Mouse (Mus musculus) macrophage (primary cell): Measurements from ENCODE around the gene Thop1. TPM values are rescaled to one million over a fixed set of nuclear protein-coding genes. Genes with fewer than 3 reads are reported as not detected.

Source experiments
- H3K27ac ChIP-seq: fragments of 350-480 bp; formaldehyde crosslinking; 2 replicates; pipeline ENCODE4 v1.9.0; 2021
- H3K36me3 ChIP-seq: fragments of 350-480 bp; formaldehyde crosslinking; 2 replicates; pipeline ENCODE4 v1.9.0; 2021; ENCODE audit errors: inconsistent target
- H3K4me3 ChIP-seq: fragments of 350-480 bp; formaldehyde crosslinking; 2 replicates; pipeline ENCODE4 v1.9.0; 2021; ENCODE audit errors: inconsistent target
- H3K79me2 ChIP-seq: fragments of 350-480 bp; formaldehyde crosslinking; 2 replicates; pipeline ENCODE4 v1.9.0; 2021; ENCODE audit errors: inconsistent target
- WGBS: methylation state at CpG from one replicate; pipeline ENCODE4 v1.1.7; 2026; ENCODE audit warnings: inconsistent platforms; ENCODE audit not compliant: missing documents; 5-methylcytosine and 5-hydroxymethylcytosine counted together
- polyA plus RNA-seq: library from polyadenylated mRNA; stranded (reverse); fragments of 250-400 nt; gene quantifications from 3 replicates; pipeline ENCODE4 v1.2.4, GENCODE M21; 2018; ENCODE audit warnings: inconsistent platforms

The Thop1 gene
- polyA plus RNA-seq, 1 experiment from 2014 or later = 9.9 TPM

- Histone ChIP-seq H3K4me3 (no peak overlapping the region), H3K36me3 (peaks cover 3% of the 10 kb centered on the region; the same call in 1 of the 2 replicates), H3K27ac (no peak overlapping the region), H3K79me2 (peaks cover 10% of the 10 kb centered on the region; the same call in 1 of the 2 replicates)
- WGBS = 83% methylated on average over 7 of the region's 7 CpGs
Measured at GRCm38 (mm10) chr10:81073464-81073863, 3.6 kb downstream of the Thop1 start.

GRCm38 (mm10) chr10:81075734-81076133 lies 5.9 kb downstream of the Thop1 start:
- no peak overlapping the region for H3K27ac ChIP-seq
- WGBS = 92% methylated on average over 8 of the region's 8 CpGs

GRCm38 (mm10) chr10:81076356-81076755 lies 6.5 kb downstream of the Thop1 start:
- Histone ChIP-seq H3K27ac (no peak overlapping the region), H3K79me2 (no peaks in the 10 kb centered on the region), H3K4me3 (no peak overlapping the region), H3K36me3 (peaks cover 10% of the 10 kb centered on the region; the same call in 1 of the 2 replicates)
- WGBS = 100% methylated on average over 1 of the region's 1 CpGs

More at GRCm38 (mm10) chr10:81075734-81076133, 5.9 kb downstream of the Thop1 start:
- Histone ChIP-seq H3K4me3 (no peak overlapping the region), H3K36me3 (peaks cover 4% of the 10 kb centered on the region; the same call in 1 of the 2 replicates), H3K79me2 (peaks cover 6% of the 10 kb centered on the region; the same call in 1 of the 2 replicates)

- H3K79me2 ChIP-seq = no peaks in the 10 kb centered on the region
- H3K36me3 ChIP-seq = peaks cover 13% of the 10 kb centered on the region; the same call in 1 of the 2 replicates
- no peak overlapping the region for H3K4me3 ChIP-seq
- WGBS = 94% methylated on average over 11 of the region's 11 CpGs
- H3K27ac ChIP-seq = no peak overlapping the region
Measured at GRCm38 (mm10) chr10:81077916-81078315, 8.1 kb downstream of the Thop1 start.

- H3K79me2 ChIP-seq = no peaks in the 10 kb centered on the region
- no peak overlapping the region for H3K27ac ChIP-seq
- peaks cover 13% of the 10 kb centered on the region; the same call in 1 of the 2 replicates for H3K36me3 ChIP-seq
- 94% methylated on average over 27 of the region's 31 CpGs for WGBS
- H3K4me3 ChIP-seq = no peak overlapping the region
Measured at GRCm38 (mm10) chr10:81080008-81080655, 10.3 kb downstream of the Thop1 start.

- whole genome bisulfite sequencing = 90% methylated on average over 7 of the region's 7 CpGs
- peaks cover 13% of the 10 kb centered on the region; the same call in 1 of the 2 replicates for H3K36me3 ChIP-seq
- no peaks in the 10 kb centered on the region for H3K79me2 ChIP-seq
- H3K27ac ChIP-seq = no peak overlapping the region
- no peak overlapping the region for H3K4me3 ChIP-seq
Measured at GRCm38 (mm10) chr10:81082168-81082960, 12.5 kb downstream of the Thop1 start.

- WGBS = 50% methylated on average over 1 of the region's 2 CpGs
- no peaks in the 10 kb centered on the region for H3K36me3 ChIP-seq
- no peak overlapping the region for H3K27ac ChIP-seq
- no peaks in the 10 kb centered on the region for H3K79me2 ChIP-seq
- no peak overlapping the region for H3K4me3 ChIP-seq
Measured at GRCm38 (mm10) chr10:81087021-81087420, 17.2 kb downstream of the Thop1 start.

- Histone ChIP-seq H3K79me2 (no peaks in the 10 kb centered on the region), H3K27ac (no peak overlapping the region), H3K36me3 (no peaks in the 10 kb centered on the region), H3K4me3 (no peak overlapping the region)
- 95% methylated on average over 2 of the region's 2 CpGs for WGBS
Measured at GRCm38 (mm10) chr10:81089216-81089615, 19.4 kb downstream of the Thop1 start.

- Histone ChIP-seq H3K36me3 (no peaks in the 10 kb centered on the region), H3K79me2 (no peaks in the 10 kb centered on the region), H3K4me3 (no peak overlapping the region), H3K27ac (no peak overlapping the region)
- 73% methylated on average over 7 of the region's 7 CpGs for WGBS
Measured at GRCm38 (mm10) chr10:81090621-81091020, 20.8 kb downstream of the Thop1 start.

GRCm38 (mm10) chr10:81092465-81093250 lies 22.8 kb downstream of the Thop1 start:
- WGBS = 65% methylated on average over 21 of the region's 22 CpGs
- H3K4me3 ChIP-seq = no peak overlapping the region

GRCm38 (mm10) chr10:81094931-81095678 lies 25.3 kb downstream of the Thop1 start:
- Histone ChIP-seq H3K79me2 (no peaks in the 10 kb centered on the region), H3K36me3 (no peaks in the 10 kb centered on the region), H3K27ac (no peak overlapping the region), H3K4me3 (no peak overlapping the region)
- WGBS = 81% methylated on average over 9 of the region's 9 CpGs

More at GRCm38 (mm10) chr10:81092465-81093250, 22.8 kb downstream of the Thop1 start:
- no peak overlapping the region for H3K27ac ChIP-seq
- H3K79me2 ChIP-seq = no peaks in the 10 kb centered on the region
- H3K36me3 ChIP-seq = no peaks in the 10 kb centered on the region

GRCm38 (mm10) chr10:81105565-81106112 lies 35.8 kb downstream of the Thop1 start, which contains the start of gene Map2k2:
Gene Map2k2 (plus strand): TSS chr10:81105915.
- WGBS = under 1% methylated on average over 56 of the region's 56 CpGs
- Histone ChIP-seq H3K4me3 (peak within 1 kb of the TSS; percentile 77), H3K79me2 (peaks cover 45% of the 10 kb centered on the region), H3K36me3 (peaks cover 19% of the 10 kb centered on the region), H3K27ac (peak within 1 kb of the TSS; percentile 79)

- Histone ChIP-seq H3K36me3 (peaks cover 25% of the 10 kb centered on the region), H3K27ac (peak overlapping the region; percentile 43), H3K79me2 (peaks cover 51% of the 10 kb centered on the region), H3K4me3 (peak overlapping the region; percentile 66)
- 0% methylated on average over 33 of the region's 35 CpGs for WGBS
Measured at GRCm38 (mm10) chr10:81106113-81106721, 36.4 kb downstream of the Thop1 start.
